Mouse (Mus musculus) T-cell, adult 2 months (primary cell): ENCODE measurements around the gene Gmcl1.
A peak's percentile ranks its signal among the peaks of the same experiment; 100 is the strongest.

Experiments
- DNase-seq: peaks from one replicate; pipeline ENCODE4 v3.0.0; 2022; ENCODE audit warnings: low spot score

Gene Gmcl1

DNA sequence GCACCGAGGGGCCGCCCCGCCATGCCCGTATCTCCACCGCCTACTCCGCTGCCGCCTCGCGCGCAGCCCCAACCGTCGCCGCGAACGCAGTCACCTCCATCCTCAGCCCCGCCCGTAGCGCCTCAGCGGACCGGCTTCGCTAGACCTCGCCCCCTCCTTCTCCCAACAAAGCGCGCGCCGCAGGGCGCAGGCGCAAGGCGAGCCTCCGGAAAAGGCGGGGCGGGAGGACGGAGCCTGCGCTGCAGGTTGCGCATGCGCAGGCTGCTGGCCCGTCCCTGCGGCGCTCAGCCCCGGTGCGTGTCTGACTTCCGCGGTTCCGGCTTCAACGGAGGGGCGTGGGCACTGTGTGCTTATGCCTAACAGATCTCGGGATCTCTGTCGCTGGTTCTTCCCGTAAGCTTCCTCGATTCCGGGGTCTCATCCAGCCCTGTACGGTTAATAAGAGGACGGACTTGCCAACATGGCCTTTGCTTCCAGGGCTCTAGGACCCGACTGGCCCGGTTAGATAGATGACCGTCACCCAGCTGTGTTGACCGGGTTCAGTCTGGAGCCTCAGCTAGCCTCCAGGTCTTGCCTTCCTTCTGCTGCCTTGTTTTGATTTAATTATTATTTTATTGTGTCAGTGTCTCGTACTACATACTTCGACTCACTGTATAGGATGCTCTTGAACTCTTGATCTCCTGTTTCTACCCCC is at the start of gene Gmcl1:
Gmcl1 (minus strand) TSS at position 201 of the 694 bp plus-strand sequence.
- DNase-seq, result peak; percentile 97

DNA sequence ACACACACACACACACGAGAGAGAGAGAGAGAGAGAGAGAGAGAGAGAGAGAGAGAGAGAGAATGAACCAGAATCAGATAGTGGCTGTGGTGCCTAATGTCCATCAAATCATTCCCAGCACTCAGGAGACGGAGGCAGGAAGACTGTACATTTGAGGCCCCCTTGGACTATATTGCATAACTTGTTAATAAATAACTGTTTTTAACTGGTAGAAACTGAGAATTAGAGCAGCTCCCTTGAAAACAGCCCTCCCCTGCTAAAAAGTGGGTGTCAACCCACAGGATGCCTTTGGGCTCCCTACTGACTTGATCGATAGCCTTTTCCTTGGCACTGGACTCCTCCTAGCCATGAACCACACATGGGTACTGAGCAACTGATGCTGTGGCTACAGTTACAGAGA is 49.2 kb upstream of the Gmcl1 start:
- no peak for DNase-seq

GRCm38 (mm10) chr6:86781361-86781957 is 48.3 kb upstream of the Gmcl1 start:
- no peak for DNase-seq

DNA sequence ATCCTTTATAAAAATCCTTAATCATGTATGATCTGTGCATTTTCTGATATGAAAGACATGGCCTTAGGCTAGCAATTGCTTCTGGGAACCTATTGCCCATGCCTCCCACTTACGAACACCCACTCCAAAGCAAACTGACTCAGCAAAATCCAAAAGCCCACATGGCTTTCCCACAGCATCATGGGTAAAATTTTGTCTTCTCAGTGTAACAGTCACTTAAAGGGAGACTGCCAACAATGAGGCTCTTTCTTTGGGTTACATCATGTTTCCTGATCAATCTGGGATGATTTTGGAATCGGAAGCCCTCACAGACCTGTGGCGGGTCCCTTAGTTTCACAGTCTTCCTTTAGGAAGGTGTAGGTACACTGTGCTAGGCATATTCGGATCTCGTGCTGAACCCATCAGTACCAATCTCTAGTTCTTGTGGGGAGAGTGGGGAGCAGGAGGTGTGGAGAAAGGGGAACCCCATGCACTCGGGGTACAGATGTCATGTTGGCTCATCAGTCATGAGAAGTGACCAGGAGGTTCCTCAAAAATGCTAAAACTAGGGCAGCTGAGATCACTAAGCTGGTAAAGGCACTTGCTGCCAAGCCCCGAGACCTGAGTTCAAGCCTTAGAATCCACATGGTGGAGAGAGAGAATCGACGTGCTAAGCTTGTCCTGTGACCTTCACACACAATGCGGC is 45.9 kb upstream of the Gmcl1 start:
- DNase-seq, result no peak

DNA sequence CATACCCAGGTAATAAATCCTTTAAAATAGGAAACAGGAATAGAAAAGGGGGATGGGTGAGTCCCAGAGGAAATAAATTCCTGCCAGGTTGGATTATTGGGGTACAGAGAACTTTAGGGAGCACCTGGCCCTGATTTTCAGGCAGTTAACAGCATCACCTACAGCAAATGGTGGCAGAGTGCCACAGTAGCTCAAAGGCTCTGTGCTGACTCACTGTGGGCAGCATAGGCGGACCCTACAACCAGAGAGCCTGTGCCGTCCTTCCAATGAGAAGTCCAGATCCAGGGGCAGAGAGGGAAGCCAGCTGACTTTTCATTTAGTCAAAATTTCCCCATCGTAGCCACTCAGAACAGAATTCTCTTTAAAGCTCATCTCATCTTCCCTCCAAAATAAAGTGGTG is 44.0 kb upstream of the Gmcl1 start:
- DNase-seq, result no peak

GRCm38 (mm10) chr6:86776706-86777071 is 43.5 kb upstream of the Gmcl1 start:
- DNase-seq, result no peak

GRCm38 (mm10) chr6:86776001-86776705 is 43.0 kb upstream of the Gmcl1 start:
- no peak for DNase-seq

GRCm38 (mm10) chr6:86774937-86775336 is 41.8 kb upstream of the Gmcl1 start:
- DNase-seq, result no peak

DNA sequence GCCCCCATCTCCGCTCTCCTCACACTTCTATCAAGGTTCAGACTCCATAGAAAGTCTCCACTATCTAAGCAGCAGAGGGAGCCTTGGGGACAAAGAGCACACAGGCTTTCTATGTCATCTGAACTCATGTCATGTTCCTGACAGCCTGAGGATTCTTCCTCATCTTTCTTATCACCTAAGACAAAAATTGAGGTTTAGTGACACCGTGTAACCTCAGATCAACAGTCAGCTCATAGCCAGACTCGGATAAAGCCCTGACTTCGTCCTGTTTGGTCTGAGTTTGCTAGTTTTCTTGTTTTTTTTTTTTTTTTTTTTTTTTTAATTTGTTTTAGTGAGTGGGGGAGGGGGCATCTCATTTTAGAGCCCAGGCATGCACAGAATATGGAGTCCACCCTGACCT is 40.6 kb upstream of the Gmcl1 start:
- no peak for DNase-seq

DNA sequence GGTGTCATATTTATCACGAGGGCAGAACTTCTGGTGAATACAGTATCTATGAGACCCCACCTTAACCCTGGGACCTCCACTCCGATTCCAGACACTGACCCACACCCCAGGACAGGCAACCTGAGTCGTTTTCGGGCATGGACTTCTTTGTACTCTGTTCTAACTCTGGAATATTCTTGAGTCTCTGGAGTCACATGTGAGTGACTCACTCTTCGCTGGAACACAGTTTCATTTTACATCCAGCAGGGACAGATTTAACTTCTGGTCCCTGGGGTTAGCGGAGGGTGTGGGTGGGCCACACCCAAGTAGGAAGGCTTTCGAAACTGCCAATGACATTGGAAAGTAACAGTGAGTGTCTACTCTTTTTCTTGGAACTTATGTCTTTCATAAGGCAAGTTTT is 39.4 kb upstream of the Gmcl1 start:
- no peak for DNase-seq

- no peak for DNase-seq
Observed at GRCm38 (mm10) chr6:86768938-86769337, 35.8 kb upstream of the Gmcl1 start.

DNA sequence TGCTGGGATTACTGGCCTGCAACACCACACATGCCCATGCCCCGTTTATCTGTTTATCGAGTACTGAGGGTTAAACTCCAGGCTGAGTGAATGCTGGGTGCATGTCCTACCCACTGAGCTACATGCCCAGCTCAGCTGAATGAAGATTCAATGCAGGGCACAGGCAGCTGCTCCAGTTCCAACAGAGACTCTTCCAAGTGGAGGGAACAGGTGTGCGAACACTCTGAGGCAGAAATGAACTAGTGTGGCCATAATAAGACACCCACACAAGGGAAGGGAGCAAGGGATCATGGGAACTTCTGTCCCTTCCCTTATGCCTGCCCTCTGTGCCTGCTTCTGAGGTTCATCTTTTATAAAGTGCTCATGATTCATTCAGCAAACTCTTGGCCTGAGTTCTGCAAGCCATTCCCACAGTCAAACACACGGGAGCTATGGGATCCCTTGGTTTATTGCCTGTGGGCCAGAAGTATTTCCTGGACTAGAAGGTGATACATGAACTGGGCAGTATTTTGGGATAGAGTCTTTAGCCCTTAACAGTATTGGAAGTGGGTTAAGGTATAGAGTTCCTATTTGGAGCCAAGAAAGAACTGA is 35.1 kb upstream of the Gmcl1 start:
- DNase-seq, result no peak

DNA sequence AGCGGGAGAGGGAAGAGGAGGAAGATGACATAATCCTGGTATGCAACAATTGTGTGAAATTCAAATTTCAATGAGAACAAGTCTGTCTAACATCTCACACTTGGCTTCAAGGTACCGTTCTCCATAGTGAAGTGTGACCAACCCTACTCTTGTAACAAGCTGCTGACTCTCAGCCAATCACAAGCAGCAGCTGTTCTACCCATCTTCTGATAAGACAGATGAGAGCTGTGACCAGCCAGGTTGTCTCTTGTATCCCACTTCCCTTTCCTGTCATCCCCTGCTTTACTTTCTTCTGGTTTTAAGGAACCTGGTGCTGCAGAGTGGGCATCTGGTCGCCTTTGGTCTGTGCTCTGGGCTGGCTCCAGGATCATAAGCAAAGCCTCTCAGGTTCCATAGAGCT is 34.3 kb upstream of the Gmcl1 start:
- DNase-seq, result no peak

DNA sequence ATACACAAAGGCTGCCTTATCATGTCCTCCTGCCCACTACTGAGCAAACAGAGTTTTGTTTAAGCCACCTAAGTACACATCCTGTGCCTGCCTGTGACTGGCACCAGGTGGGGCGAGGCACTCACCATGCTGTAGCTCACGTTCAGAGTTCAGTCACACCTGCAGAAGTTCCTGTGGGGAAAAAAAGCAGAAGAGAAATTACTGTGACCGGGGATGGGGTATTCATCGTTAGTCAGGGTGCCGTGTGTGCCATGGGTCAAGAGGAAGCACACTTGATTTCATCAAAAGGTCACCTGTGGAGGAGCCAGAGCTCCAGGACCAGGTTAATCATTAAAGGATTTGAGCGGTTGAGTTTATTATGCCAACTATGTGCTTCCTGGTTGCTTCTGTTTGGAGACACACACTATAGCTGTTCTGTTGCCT is 32.5 kb upstream of the Gmcl1 start:
- DNase-seq, result no peak

DNA sequence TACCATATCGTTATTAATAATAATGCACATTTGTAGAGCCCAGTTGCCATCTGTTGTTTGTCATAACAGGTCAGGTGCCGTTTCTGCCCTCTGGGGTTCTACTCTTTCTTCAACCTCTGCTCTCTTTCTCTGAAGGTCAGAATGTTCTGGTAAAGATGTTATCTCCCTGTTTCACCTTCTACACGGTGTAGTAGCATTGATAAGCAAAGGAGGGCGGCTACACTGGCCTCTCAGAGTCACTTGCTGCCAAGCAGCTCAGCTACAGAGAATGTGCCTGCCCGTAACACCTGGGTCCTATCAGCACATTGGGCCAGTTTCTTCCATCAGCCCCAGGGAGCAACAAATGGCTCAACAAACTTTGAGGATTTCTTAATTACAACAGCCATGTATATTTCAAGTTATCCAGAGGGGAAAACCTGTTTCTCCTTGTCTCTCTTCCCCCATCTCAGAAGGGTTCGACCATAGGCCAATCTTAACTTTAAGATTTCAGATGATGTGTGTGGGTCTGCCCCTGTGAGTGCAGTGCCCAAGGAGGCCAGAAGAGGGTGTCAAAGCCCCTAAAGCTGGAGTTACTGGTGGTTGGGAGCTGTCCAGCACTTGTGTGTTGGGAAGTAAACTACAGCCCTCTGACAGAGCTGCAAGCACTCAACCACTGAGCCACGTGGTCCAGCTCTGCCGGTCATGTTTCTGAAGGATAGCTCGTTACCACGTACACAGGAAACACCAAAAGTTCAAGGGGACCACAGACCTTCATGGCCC is 21.1 kb upstream of the Gmcl1 start:
- DNase-seq, result peak; percentile 55

DNA sequence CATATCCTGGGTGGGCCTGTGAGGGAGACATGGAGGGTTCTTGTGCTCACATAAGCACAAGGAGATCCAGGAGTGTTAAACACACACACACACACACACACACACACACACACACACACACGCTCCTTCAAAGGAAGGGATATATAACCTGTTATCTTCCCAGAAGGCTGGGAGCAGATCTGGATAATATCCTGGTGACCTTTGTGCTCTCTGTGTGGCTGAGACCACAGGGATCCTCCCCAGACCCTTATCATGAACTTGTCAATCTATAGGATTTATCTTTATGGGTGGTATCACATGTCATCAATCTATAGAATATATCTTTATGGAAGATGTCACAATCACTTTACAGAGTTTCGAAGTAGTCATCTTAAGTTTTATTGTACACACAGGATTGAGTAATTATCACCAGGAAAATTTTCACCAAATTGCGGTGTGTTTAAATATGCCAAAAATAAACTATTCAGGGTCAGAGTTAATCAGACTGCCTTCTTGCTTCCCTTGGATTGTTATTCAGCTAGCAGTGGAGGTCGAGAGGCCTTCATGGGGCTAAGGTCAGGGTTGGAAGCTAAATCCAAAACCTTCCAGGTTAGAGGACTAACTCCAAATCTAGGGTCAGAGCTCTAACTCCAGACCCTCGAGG is 19.8 kb upstream of the Gmcl1 start:
- DNase-seq, result no peak

DNA sequence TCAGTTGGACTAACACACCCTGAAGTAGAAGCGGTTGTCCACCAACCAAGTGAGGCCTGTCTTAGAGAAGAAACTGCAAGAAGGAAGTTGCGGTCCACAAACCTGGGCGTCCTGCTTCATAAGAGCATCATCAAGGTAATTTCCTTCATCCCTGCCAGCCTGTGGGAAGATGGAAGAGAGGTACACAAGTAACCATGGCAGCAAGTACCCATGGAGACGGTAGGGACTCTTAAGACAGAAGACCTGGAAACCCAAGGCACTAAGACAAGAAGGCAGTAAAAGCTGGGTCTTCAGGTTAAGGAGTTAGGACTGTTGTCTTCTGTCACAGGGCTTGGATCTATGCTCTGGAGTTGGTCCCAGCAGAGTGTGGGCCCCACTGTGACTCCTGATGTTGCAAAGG is 17.8 kb upstream of the Gmcl1 start:
- no peak for DNase-seq

GRCm38 (mm10) chr6:86749817-86750216 is 16.6 kb upstream of the Gmcl1 start:
- no peak for DNase-seq

DNA sequence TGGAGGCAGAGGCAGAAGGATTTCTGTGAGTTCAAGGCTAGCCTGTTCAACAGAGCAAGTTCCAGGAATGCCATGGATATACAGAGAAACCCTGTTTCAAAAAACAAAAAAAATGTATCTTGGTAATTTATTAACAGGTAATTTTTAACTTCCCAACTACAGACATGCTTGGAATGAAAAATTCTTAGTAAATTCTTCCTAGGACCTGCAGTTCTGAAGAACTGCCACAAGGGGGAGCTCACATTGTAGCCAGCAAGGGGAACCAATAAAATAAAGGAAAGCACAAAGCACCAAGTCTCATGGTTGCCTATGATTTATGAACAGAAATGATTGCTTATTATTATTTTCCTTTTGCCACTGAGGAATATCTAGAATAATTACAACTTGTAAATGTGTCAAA is 14.0 kb upstream of the Gmcl1 start:
- DNase-seq, result peak; percentile 37

DNA sequence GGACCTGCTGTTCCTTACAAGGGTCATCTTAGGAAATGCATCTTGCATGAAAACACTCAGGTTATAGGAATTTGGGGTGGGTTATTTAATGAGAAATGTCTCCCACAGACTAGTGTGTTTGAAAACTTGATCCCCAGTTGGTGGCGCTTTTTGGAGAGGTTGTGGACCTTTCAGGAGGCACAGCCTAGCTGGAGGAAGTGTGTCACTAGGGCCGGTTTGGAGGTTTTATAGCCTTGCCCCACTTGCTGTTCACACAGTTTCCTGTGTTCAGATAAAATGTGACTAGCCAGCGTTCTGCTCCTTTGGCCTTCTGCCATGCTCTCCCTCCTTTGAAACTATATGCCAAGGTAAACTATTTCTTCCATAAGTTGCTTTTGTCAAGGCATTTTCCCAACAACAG is 7.5 kb upstream of the Gmcl1 start:
- DNase-seq, result no peak

DNA sequence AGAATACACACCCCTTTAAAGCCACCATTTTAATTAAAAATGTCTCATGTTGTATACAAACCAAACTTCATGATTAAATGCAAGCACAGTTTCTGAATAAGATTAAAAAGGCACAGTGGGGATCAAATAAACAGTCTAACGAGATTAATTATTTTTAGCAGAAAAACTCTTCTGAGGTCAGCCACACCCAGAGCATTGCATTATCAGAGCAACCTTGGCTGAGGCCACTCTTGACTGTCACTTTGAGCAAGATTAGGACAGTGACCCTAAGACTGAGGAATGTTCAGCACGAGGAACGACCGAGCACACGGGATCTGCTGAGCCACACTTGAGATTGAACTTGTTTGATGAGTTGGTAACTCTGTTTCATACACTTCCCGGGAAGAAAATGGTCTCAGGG is 3.6 kb upstream of the Gmcl1 start:
- no peak for DNase-seq
